Mouse (Mus musculus) midbrain, embryonic 14.5 days (tissue): ENCODE results near the gene Tenm3. TPM values are rescaled to one million over a fixed set of nuclear protein-coding genes. Genes with fewer than 3 reads are reported as not detected.

Experiments used
- ATAC-seq: fragments of 200-750 bp; cut with Nextera tagmentation; 2 replicates; pipeline ENCODE4 v1.8.0; 2017; ENCODE audit warnings: moderate number of reproducible peaks, moderate library complexity; ENCODE audit not compliant: low FRiP score, low TSS enrichment
- DNase-seq: peaks from one replicate; pipeline ENCODE4 v3.0.0-alpha.2; 2015
- H3K27ac ChIP-seq: fragments of 300-500 bp; sonication (generic); replicated peaks from 2 replicates; pipeline ENCODE4 v1.5.1; 2014; ENCODE audit warnings: mild to moderate bottlenecking, low read depth, low read length, moderate library complexity
- H3K27me3 ChIP-seq: fragments of 300-500 bp; sonication (generic); 2 replicates; pipeline ENCODE4 v1.6.1; 2014; ENCODE audit warnings: low read length, control low read depth, mixed read lengths; ENCODE audit not compliant: control insufficient read depth, insufficient read depth
- H3K36me3 ChIP-seq: fragments of 300-500 bp; sonication (generic); 2 replicates; pipeline ENCODE4 v1.6.1; 2014; ENCODE audit warnings: low read length, control low read depth; ENCODE audit not compliant: control insufficient read depth, insufficient read depth
- H3K4me1 ChIP-seq: fragments of 300-500 bp; sonication (generic); 2 replicates; pipeline ENCODE4 v1.6.1; 2014; ENCODE audit warnings: mild to moderate bottlenecking, antibody characterized with exemption, low read length, control low read depth; ENCODE audit not compliant: control insufficient read depth, insufficient read depth
- H3K4me2 ChIP-seq: fragments of 300-500 bp; sonication (generic); 2 replicates; pipeline ENCODE4 v1.6.1; 2014; ENCODE audit warnings: mild to moderate bottlenecking, low read length, moderate library complexity
- H3K4me3 ChIP-seq: fragments of 300-500 bp; sonication (generic); replicated peaks from 2 replicates; pipeline ENCODE4 v1.5.1; 2014; ENCODE audit warnings: low read depth, low read length
- H3K9ac ChIP-seq: fragments of 300-500 bp; sonication (generic); replicated peaks from 2 replicates; pipeline ENCODE4 v1.6.1; 2014; ENCODE audit warnings: mild to moderate bottlenecking, low read length, moderate library complexity
- H3K9me3 ChIP-seq: fragments of 300-500 bp; sonication (generic); 2 replicates; pipeline ENCODE4 v1.6.1; 2016; ENCODE audit warnings: low read length, control low read depth, mixed read lengths; ENCODE audit not compliant: control insufficient read depth
- WGBS: fragments of 180-500 bp; shearing (Covaris S2); extraction: QIAGEN DNeasy Blood & Tissue Kit; methylation state at CpG from one replicate; pipeline ENCODE4 v1.1.7; 2014; 5-methylcytosine and 5-hydroxymethylcytosine counted together
- polyA plus RNA-seq: library from polyadenylated mRNA; unstranded; fragments of >200 nt; fragmentation: Nextera tagmentation; extraction: Ambion mirVana; gene quantifications from 2 replicates; pipeline ENCODE4 v1.2.1, GENCODE M21; 2014

The Tenm3 gene
- polyA plus RNA-seq, 1 experiment from 2014 or later: 61.6 TPM

GRCm38 (mm10) chr8:48797955-48798359 lies 45.8 kb downstream of the Tenm3 start:
- 39% methylated on average over 5 of the region's 5 CpGs for WGBS
- Histone ChIP-seq H3K9me3 (no peaks in the 10 kb centered on the region), H3K9ac (no peak overlapping the region), H3K4me3 (no peak overlapping the region), H3K4me1 (peaks cover 19% of the 10 kb centered on the region), H3K27ac (no peak overlapping the region; the same call in 1 of the 2 replicates), H3K27me3 (no peaks in the 10 kb centered on the region), H3K36me3 (no peaks in the 10 kb centered on the region), H3K4me2 (no peak overlapping the region)
- no peak for ATAC-seq
- DNase-seq: peak; percentile 65

- Histone ChIP-seq H3K27me3 (no peaks in the 10 kb centered on the region), H3K4me3 (no peak overlapping the region), H3K9ac (no peak overlapping the region), H3K4me1 (peaks cover 19% of the 10 kb centered on the region), H3K4me2 (no peak overlapping the region), H3K36me3 (no peaks in the 10 kb centered on the region), H3K27ac (no peak overlapping the region), H3K9me3 (no peaks in the 10 kb centered on the region)
- WGBS: 55% methylated on average over 7 of the region's 7 CpGs
- no peak for ATAC-seq
- peak; percentile 27 for DNase-seq
Observed at GRCm38 (mm10) chr8:48794285-48794684, 49.5 kb downstream of the Tenm3 start.

GRCm38 (mm10) chr8:48793729-48794128 lies 50.0 kb downstream of the Tenm3 start:
- no peak overlapping the region for H3K4me3 ChIP-seq
- DNase-seq (peak; percentile 14), ATAC-seq (no peak)
- H3K4me2 ChIP-seq: 0 out of 2 replicates have a peak overlapping the region, but pooled peaks have one; percentile 8
- no peaks in the 10 kb centered on the region for H3K9me3 ChIP-seq
- peaks cover 19% of the 10 kb centered on the region for H3K4me1 ChIP-seq
- no peak overlapping the region for H3K27ac ChIP-seq
- no peaks in the 10 kb centered on the region for H3K36me3 ChIP-seq
- H3K9ac ChIP-seq: no peak overlapping the region
- no peaks in the 10 kb centered on the region for H3K27me3 ChIP-seq
- WGBS: 43% methylated on average over 8 of the region's 8 CpGs

GRCm38 (mm10) chr8:48792587-48793326 lies 51.0 kb downstream of the Tenm3 start:
- Histone ChIP-seq H3K9me3 (no peaks in the 10 kb centered on the region), H3K9ac (no peak overlapping the region), H3K36me3 (no peaks in the 10 kb centered on the region), H3K4me2 (no peak overlapping the region), H3K27ac (no peak overlapping the region), H3K4me1 (peaks cover 15% of the 10 kb centered on the region), H3K4me3 (no peak overlapping the region), H3K27me3 (no peaks in the 10 kb centered on the region)
- no peak; the same call in 1 of the 2 replicates for ATAC-seq
- WGBS: 66% methylated on average over 10 of the region's 10 CpGs
- peak; percentile 47 for DNase-seq

- Histone ChIP-seq H3K27me3 (no peaks in the 10 kb centered on the region), H3K4me1 (no peaks in the 10 kb centered on the region), H3K4me3 (no peak overlapping the region), H3K27ac (no peak overlapping the region), H3K9me3 (no peaks in the 10 kb centered on the region), H3K9ac (no peak overlapping the region), H3K36me3 (no peaks in the 10 kb centered on the region), H3K4me2 (no peak overlapping the region)
- no peak for ATAC-seq
- 93% methylated on average over 9 of the region's 9 CpGs for WGBS
- no peak for DNase-seq
Observed at GRCm38 (mm10) chr8:48783308-48783707, 60.4 kb downstream of the Tenm3 start.

- H3K4me2 ChIP-seq: no peak overlapping the region
- DNase-seq: no peak
- no peaks in the 10 kb centered on the region for H3K27me3 ChIP-seq
- WGBS: 90% methylated on average over 6 of the region's 6 CpGs
- H3K4me3 ChIP-seq: no peak overlapping the region
- no peak overlapping the region for H3K27ac ChIP-seq
- ATAC-seq: no peak
- no peaks in the 10 kb centered on the region for H3K36me3 ChIP-seq
- peaks cover 16% of the 10 kb centered on the region; the same call in 1 of the 2 replicates for H3K4me1 ChIP-seq
- no peak overlapping the region for H3K9ac ChIP-seq
- no peaks in the 10 kb centered on the region for H3K9me3 ChIP-seq
Observed at GRCm38 (mm10) chr8:48780628-48781027, 63.1 kb downstream of the Tenm3 start.

GRCm38 (mm10) chr8:48779194-48779593 lies 64.6 kb downstream of the Tenm3 start:
- Histone ChIP-seq H3K9me3 (no peaks in the 10 kb centered on the region), H3K36me3 (no peaks in the 10 kb centered on the region), H3K4me1 (peaks cover 20% of the 10 kb centered on the region; the same call in 1 of the 2 replicates), H3K27ac (no peak overlapping the region), H3K27me3 (no peaks in the 10 kb centered on the region), H3K9ac (no peak overlapping the region), H3K4me2 (no peak overlapping the region), H3K4me3 (no peak overlapping the region)
- DNase-seq (no peak), ATAC-seq (no peak)
- 53% methylated on average over 4 of the region's 4 CpGs for WGBS

- DNase-seq: peak; percentile 59
- no peaks in the 10 kb centered on the region for H3K9me3 ChIP-seq
- 16% methylated on average over 9 of the region's 9 CpGs for WGBS
- H3K4me2 ChIP-seq: peak overlapping the region; percentile 36
- no peak overlapping the region; the same call in 1 of the 2 replicates for H3K9ac ChIP-seq
- peak; percentile 69; the same call in 1 of the 2 replicates for ATAC-seq
- no peaks in the 10 kb centered on the region for H3K36me3 ChIP-seq
- no peak overlapping the region for H3K27ac ChIP-seq
- no peaks in the 10 kb centered on the region for H3K27me3 ChIP-seq
- peaks cover 20% of the 10 kb centered on the region; the same call in 1 of the 2 replicates for H3K4me1 ChIP-seq
- H3K4me3 ChIP-seq: 0 out of 2 replicates have a peak overlapping the region, but pooled peaks have one; percentile 0
Observed at GRCm38 (mm10) chr8:48776081-48776480, 67.7 kb downstream of the Tenm3 start.
